Mouse (Mus musculus) liver, adult (tissue): ENCODE data around the gene Lsamp.

Experiments used
- GATA4 ChIP-seq: IDR thresholded peaks from 2 replicates; pipeline ENCODE4 v1.6.1; 2014; ENCODE audit warnings: mild to moderate bottlenecking, low read length; ENCODE audit not compliant: insufficient replicate concordance

Lsamp gene

DNA sequence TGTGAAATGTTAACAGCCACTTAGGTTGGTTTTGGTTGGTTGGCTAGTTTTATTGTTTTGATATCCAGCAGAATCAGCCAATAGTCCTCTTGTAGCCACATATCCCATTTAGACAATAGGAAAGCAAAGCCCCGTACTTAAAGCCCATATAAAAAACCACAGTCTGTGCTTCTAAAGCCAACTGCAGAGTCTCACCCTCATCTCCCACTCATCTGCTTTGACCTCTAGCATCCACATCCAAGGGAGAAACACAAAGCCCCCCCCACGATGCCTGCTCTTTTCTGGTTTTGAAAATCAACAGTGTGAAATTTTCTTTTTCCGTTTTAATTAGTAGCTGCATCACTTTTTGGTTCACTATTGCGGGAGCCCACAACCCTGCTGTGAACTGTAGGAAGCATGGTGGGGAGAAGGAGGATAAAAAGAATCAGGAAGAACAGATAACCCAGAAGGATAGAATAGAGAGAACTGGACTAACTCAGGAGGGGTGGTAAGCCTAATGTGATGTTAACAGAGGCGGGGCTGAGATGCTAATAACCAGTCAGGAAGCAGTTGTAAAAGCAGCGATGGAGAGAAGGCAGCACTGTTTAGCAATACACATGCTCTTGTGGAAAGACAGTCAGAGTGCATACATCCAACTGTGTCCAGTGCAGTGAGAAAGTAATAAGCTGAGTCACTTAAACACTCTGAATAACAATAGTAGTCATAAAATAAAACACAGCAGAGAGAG lies 2165.2 kb downstream of the Lsamp start:
- no peak for TF ChIP-seq GATA4

DNA sequence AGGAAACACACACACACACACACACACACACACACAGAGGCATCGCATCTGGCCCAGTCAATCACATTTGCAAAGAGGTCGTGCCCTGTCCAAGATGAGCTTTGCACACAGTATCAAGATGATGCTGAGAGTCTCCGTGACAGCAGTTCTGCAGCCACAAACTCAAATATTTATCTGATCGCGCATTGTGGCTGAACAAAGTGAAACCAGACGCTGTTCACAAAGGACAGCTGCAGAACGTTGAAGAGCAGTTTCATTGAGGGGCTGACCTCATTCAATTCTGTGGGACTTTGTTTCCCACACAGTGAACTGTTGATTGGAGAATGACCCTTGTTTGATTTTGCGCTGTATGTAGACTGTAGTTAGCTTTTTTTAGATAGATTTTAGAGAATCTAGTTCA lies 2168.5 kb downstream of the Lsamp start:
- no peak for TF ChIP-seq GATA4

DNA sequence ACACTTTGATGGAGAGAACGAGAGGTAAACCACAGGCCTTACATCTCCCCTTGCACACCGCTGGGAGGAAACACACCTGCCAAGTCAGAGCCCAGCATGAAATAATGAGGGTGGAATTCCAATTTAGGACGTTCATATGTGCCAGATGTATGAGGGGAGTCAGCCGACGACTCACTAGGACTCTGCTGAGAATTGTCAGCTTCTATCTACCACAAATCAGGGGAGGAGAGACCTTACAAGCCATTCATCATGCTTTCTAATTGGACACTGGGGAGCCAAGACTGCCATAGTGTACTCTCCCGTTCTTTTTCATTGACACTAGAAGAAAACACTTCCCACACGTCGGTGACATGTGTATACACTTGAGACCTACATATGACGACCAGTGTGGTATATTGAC lies 2173.7 kb downstream of the Lsamp start:
- TF ChIP-seq GATA4 = no peak

- TF ChIP-seq GATA4 = no peak
Measured at GRCm38 (mm10) chr16:42164941-42165340, 2180.8 kb downstream of the Lsamp start.

DNA sequence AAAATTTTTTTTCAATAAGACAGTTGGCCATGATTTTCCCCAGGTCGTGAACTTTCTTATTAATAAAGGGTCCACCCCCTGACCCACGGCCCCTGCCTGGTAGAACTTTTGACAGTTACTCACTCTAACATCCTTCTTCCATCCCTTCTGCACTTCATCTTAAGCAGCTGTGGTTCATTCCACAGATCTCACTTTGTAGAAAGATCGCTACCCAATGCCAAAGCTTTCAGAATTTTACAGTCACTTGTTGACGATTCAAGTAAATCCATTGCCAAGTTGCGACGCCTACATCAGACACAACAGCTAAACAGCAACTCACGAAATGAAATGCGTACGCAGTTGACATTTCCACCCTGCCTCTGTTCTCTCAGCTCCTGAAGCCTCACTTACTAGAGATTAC lies 2184.1 kb downstream of the Lsamp start:
- no peak for TF ChIP-seq GATA4

- no peak for TF ChIP-seq GATA4
Measured at GRCm38 (mm10) chr16:42169447-42170140, 2185.4 kb downstream of the Lsamp start.

GRCm38 (mm10) chr16:42172476-42172875 lies 2188.3 kb downstream of the Lsamp start:
- 0 out of 2 replicates have a peak, but pooled peaks have one; percentile 48 for TF ChIP-seq GATA4

DNA sequence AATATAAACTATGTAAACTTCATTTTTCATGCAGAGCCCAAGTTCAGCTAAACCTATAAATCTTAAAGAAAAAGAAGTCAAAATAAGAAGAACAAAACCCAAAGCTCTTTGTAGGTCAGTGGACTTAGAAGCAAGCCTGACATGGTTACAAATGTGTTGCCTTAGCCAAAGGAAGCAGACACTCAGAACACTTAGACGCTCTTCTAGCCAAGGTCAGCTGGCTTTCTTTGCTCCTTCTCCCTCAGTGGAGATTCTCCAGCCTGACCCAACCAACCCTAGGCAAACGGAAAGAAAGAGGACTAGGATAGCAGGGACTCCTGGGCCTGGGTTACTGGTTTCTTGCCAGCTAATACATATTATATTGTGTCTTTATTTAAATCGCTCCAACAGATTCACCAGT lies 2194.7 kb downstream of the Lsamp start:
- TF ChIP-seq GATA4 = no peak

GRCm38 (mm10) chr16:42180025-42180424 lies 2195.9 kb downstream of the Lsamp start:
- TF ChIP-seq GATA4 = no peak

DNA sequence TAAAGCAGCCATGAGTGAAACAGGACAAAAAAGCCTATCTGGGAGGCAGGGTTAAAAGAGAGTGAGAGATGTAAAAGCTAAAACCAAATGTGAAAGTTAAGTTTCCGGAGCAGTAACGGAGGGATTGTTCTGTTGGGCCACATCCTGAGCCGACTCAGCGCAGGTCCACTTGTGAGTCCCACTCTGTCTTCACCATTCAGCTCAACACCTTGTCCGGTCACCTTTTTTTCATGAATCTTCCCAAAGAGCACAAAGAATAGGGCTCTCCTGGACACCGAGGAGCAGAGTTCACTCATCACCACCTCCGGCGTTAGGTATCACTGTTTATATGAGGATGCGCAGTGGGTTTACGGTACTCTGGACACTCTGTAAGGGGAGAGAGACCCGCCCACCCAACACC lies 2196.3 kb downstream of the Lsamp start:
- TF ChIP-seq GATA4 = no peak

DNA sequence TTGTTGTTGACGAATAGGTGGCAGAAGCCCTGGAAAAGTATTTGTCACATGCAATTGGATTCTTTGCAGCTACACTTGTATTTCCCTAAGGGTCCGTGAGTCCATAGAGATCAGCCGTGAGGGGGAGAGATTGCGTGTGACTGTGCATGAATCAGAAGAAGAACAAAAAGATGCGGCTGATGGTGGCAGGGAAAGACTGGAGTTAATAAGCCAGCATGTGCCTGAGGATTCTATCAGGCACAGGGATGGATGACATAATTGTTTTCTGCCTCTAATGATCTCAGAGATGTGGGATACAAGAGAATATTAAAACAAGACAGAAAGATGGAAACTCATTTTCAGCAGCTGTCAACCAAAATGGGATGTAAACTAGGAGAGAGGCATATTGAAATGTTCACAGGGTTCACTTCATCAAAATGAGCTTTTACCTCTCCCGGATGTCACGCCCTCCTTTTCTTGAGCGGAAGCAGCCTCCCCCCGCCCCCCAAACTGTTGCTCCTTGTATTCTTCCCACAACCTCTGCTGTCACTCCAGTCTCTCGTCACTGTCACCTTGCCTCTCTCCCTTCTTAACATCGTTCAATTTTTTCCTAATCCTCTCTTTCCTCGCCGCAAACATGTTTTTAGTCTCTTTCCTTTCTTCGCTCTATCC lies 2205.4 kb downstream of the Lsamp start:
- no peak for TF ChIP-seq GATA4

DNA sequence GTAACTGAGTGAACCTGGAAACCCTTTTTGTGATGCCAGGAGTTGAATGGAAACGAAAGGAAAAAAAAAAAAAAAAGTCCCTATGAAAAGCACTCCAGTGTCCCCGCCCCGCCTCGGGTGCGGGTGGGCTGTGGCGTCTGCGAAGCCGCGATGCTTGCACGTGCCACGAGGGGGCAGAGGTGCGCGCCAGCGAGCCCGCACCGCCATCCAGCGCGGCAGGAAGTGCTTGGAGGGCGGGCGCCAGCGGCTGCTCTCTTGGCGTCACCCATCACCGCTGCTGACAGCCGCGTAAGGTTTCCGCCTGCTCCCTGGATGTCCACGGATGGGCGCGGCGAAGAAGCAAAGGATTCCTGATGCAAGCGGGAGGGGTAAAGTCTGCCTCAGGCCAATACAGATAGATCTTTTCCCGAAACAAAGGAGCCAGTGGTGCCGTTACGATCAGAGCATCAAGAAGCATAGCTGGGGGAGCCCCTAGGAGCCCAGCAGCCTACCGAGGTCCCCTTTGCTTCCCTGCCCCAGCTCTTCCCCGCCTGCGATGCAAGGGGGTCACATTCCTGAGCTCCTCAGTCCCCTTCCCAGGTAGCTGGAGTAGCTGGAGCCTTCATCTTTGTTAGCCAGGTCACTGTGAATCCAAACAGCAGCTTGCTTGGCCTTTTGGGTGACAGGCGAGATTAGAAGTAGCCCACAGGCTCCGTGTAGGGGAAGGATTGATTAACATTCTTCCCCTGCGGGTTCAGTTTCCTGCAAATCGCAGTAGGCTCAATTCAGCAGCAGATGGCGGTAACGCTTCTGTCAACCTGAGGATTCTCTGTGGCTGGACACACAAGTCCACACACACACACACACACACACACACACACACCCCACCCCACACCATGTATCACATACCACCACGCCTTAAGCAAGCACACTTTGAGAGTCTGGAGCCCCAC lies 2206.2 kb downstream of the Lsamp start:
- TF ChIP-seq GATA4 = 0 out of 2 replicates have a peak, but pooled peaks have one; percentile 52
